Mouse (Mus musculus) adrenal gland, postnatal 25 days (tissue): ENCODE data around the gene Gucy2g. TPM values are rescaled to one million over a fixed set of nuclear protein-coding genes. Genes with fewer than 3 reads are reported as not detected.
"Not testable (repeated sequence)": the region's sequence is repeated elsewhere in the genome, so short reads cannot be mapped to it uniquely, and the experiment has no call there.

Source experiments
- DNase-seq: peaks from one replicate; pipeline ENCODE4 v3.0.0; 2021; ENCODE audit warnings: mixed read lengths
- microRNA-seq, 2 experiments: library from miRNA; unstranded; fragments of <30 nt; microRNA quantifications; one replicate each; pipeline ENCODE4 v1.2.0; 2021
- total RNA-seq: library from RNA; stranded (reverse); gene quantifications from 2 replicates; pipeline ENCODE4 v1.2.3, GENCODE M21; 2021

The Gucy2g gene
- total RNA-seq, 1 experiment from 2014 or later: not detected

DNA sequence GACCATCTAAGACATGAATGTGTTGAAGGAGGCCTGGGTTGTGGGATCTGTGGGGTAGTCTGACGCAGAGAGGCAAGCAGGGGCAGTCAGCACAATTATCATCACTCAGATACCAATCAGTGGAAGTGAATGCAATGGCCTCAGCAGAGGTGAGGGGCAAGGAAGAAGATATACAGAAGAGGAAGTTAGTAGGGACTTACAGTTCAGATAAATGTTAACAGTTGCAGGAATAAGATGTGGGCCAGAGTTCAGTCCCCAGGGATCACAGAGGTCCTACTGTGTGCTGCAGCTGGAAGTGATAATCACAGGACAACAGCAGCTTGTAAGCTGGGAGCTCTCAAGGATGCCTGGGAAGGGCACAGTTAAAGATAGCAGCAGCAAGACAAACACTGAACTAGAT is 76.9 kb downstream of the Gucy2g start:
- DNase-seq: no peak

DNA sequence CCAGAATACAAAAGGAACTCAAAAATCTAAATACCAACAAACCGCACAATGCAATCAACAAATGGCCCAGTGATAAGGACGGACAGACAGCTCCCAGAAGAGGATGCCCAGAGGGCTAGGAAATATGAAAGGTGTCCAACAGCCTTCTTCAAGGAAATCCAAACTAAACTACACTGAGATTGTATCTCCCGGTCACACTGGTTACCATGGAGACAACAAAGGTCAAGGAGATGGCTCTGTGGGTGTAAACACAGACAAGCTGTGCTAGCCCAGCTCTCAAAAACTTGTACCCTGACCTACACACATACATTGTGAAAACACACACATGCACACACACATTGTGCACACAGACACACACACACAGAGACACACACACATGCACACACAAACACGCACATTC is 78.8 kb downstream of the Gucy2g start:
- DNase-seq: no peak

GRCm38 (mm10) chr19:55159826-55160225 is 81.2 kb downstream of the Gucy2g start:
- no peak for DNase-seq

GRCm38 (mm10) chr19:55158606-55159005 is 82.4 kb downstream of the Gucy2g start:
- peak; percentile 51 for DNase-seq

DNA sequence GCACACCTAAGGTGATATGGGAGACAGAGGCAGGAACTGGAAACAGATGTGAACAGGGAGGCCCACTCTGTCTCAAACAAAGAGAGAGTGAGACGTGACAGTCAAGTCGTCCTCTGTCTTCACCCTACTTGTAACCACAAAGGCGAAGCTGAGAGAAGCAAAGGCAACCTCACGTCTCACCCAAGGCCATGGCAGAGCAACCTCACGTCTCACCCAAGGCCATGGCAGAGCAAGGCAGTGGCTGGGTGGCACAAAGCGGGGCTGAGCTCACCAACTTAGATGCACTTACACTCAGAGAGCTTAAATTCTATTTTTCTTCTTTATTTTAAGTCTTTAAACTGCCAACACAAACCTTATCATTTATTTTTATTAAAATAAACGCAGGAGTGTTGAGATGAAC is 84.0 kb downstream of the Gucy2g start:
- peak; percentile 32 for DNase-seq

GRCm38 (mm10) chr19:55152983-55153382 is 88.1 kb downstream of the Gucy2g start:
- DNase-seq: no peak

- not testable (repeated sequence) for DNase-seq
Measured at GRCm38 (mm10) chr19:55152274-55152673, 88.8 kb downstream of the Gucy2g start.

DNA sequence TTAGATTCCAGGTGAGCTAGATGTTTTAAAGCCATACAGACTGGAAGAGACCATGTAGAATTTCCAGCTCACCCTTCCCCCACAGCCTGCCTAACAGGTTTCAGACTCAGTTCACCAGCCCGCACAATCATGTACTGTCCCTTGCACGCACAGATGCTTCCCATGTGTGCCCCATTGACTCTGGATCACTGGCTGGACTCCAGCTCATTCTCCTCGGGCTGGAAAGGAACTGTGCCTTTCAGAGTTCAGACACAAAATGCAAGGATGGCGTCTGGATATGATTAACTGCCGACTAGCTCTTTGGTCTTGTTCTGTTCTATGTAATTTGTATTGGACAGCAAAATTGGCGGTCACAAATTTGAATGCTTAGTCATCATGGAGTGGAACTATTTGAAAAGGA is 91.4 kb downstream of the Gucy2g start:
- no peak for DNase-seq

DNA sequence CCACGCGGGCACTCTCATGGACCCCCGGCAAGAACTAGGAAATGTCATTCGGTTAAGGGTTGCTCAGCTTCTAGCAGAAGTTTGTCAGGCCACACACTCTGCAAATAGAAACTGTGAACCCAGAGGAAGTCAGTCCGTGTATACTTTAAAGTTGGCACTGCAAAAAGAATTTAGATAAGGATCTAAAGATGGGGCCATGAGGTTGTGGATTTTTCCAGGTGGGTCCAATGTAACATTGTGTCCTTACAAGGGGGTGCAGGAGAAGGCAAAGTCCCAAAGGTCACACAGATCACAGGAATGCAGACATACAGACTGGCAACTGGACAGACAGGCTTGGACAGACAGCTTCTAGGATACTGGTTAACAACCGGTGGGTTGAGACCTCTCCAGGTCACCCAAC is 92.9 kb downstream of the Gucy2g start:
- no peak for DNase-seq

Small RNA genes lying within 50 kb of the gene (microRNA-seq; reads per million reads assigned to microRNA genes)
- 2.4 to 4.6 reads per million in 2 experiments for gene Mir6715

Other genes with a start within 250 kb of the Gucy2g start
- gene Gpam, start 114.0 kb downstream of the Gucy2g start, total RNA-seq: 573 and 601 TPM in 2 replicates
- 0.67 and 1.2 TPM in 2 replicates for gene Tectb, start 60.5 kb downstream of the Gucy2g start, total RNA-seq
- 94.6 and 149 TPM in 2 replicates for gene Acsl5, start 10.7 kb upstream of the Gucy2g start, total RNA-seq
- 50.3 and 50.9 TPM in 2 replicates for gene Zdhhc6, start 74.8 kb upstream of the Gucy2g start, total RNA-seq
- 36.8 and 38.4 TPM in 2 replicates for gene Vti1a, start 75.1 kb upstream of the Gucy2g start, total RNA-seq